Mouse (Mus musculus) ES-Bruce4 (cell line): ENCODE measurements around the gene Stx12. TPM values are rescaled to one million over a fixed set of nuclear protein-coding genes. Genes with fewer than 3 reads are reported as not detected.

Experiments used
- H3K27ac ChIP-seq: 2 replicates; pipeline ENCODE4 v1.5.1; 2012; ENCODE audit warnings: low read length, inconsistent platforms; ENCODE audit not compliant: insufficient read depth
- H3K27me3 ChIP-seq: 2 replicates; pipeline ENCODE4 v1.6.1; 2012; ENCODE audit warnings: mild to moderate bottlenecking, low read length, inconsistent platforms; ENCODE audit not compliant: control insufficient read depth, poor library complexity, insufficient read depth, severe bottlenecking
- H3K36me3 ChIP-seq: 2 replicates; pipeline ENCODE4 v1.6.1; 2012; ENCODE audit warnings: inconsistent platforms, mild to moderate bottlenecking, low read length, moderate library complexity; ENCODE audit not compliant: control insufficient read depth, poor library complexity, insufficient read depth, severe bottlenecking
- H3K4me1 ChIP-seq: one replicate; pipeline ENCODE4 v1.8.1; 2011; ENCODE audit warnings: low read length; ENCODE audit not compliant: control insufficient read depth, insufficient read depth
- H3K4me3 ChIP-seq: 2 replicates; pipeline ENCODE4 v1.5.1; 2011; ENCODE audit warnings: low read depth, mild to moderate bottlenecking, low read length
- H3K9ac ChIP-seq: 2 replicates; pipeline ENCODE4 v1.6.1; 2012; ENCODE audit warnings: low read depth, mild to moderate bottlenecking, inconsistent platforms; ENCODE audit not compliant: poor library complexity, severe bottlenecking
- H3K9me3 ChIP-seq: replicated peaks from 2 replicates; pipeline ENCODE4 v1.6.1; 2012; ENCODE audit warnings: mild to moderate bottlenecking, low read length, inconsistent platforms; ENCODE audit not compliant: control insufficient read depth, poor library complexity, insufficient read depth, severe bottlenecking
- CTCF ChIP-seq: IDR thresholded peaks from one replicate; pipeline ENCODE4 v1.8.1; 2011; ENCODE audit warnings: low read depth, low read length
- EP300 ChIP-seq: IDR thresholded peaks from 2 replicates; pipeline ENCODE4 v1.6.1; 2011; ENCODE audit warnings: low read depth, low read length; ENCODE audit not compliant: insufficient read depth
- POLR2A ChIP-seq: IDR thresholded peaks from one replicate; pipeline ENCODE4 v1.8.1; 2011; ENCODE audit warnings: low read length; ENCODE audit not compliant: insufficient read depth
- polyA plus RNA-seq: library from polyadenylated mRNA; stranded (reverse); fragments of >200 nt; gene quantifications from 2 replicates; pipeline ENCODE4 v1.2.4, GENCODE M21; 2011; ENCODE audit warnings: low read depth; ENCODE audit not compliant: missing spikeins, insufficient read depth, insufficient read length

The Stx12 gene
- polyA plus RNA-seq, 1 experiment: 58.4 TPM

GRCm38 (mm10) chr4:132804331-132804730 lies 80.0 kb downstream of the Stx12 start:
- Histone ChIP-seq H3K36me3 (no peaks in the 10 kb centered on the region), H3K27ac (no peak overlapping the region), H3K4me3 (no peak overlapping the region), H3K27me3 (no peaks in the 10 kb centered on the region), H3K4me1 (no peaks in the 10 kb centered on the region), H3K9ac (no peak overlapping the region), H3K9me3 (no peaks in the 10 kb centered on the region)
- no peak for TF ChIP-seq EP300
- no peak for TF ChIP-seq POLR2A
- no peak for TF ChIP-seq CTCF

- TF ChIP-seq POLR2A (no peak), EP300 (no peak), CTCF (no peak)
- Histone ChIP-seq H3K4me1 (no peaks in the 10 kb centered on the region), H3K9ac (no peak overlapping the region), H3K27me3 (no peaks in the 10 kb centered on the region), H3K9me3 (no peaks in the 10 kb centered on the region), H3K36me3 (no peaks in the 10 kb centered on the region), H3K27ac (no peak overlapping the region), H3K4me3 (no peak overlapping the region)
Measured at GRCm38 (mm10) chr4:132803876-132804275, 80.4 kb downstream of the Stx12 start.

Other genes starting within 250 kb of the Stx12 start
- 77.8 and 78.7 TPM in 2 replicates for gene Eya3, start 245.5 kb downstream of the Stx12 start, polyA plus RNA-seq
- gene Xkr8, start 152.0 kb downstream of the Stx12 start, polyA plus RNA-seq: 6.3 and 8.1 TPM in 2 replicates
- 6.3 and 6.4 TPM in 2 replicates for gene Smpdl3b, start 127.3 kb downstream of the Stx12 start, polyA plus RNA-seq
- 78.2 and 78.7 TPM in 2 replicates for gene Rpa2, start 116.2 kb downstream of the Stx12 start, polyA plus RNA-seq
- gene Themis2, start 88.1 kb downstream of the Stx12 start, polyA plus RNA-seq: 0.72 and 0.84 TPM in 2 replicates
- 91.6 and 95.2 TPM in 2 replicates for gene Ppp1r8, start 41.3 kb downstream of the Stx12 start, polyA plus RNA-seq
- 22.8 and 24.3 TPM in 2 replicates for gene Fam76a, start 38.0 kb upstream of the Stx12 start, polyA plus RNA-seq
- 0.70 and 1.9 TPM in 2 replicates for gene Fgr, start 89.6 kb upstream of the Stx12 start, polyA plus RNA-seq
- gene Ahdc1, start 126.8 kb upstream of the Stx12 start, polyA plus RNA-seq: 88.2 and 102 TPM in 2 replicates
- 102 and 103 TPM in 2 replicates for gene Wasf2, start 246.0 kb upstream of the Stx12 start, polyA plus RNA-seq